Mouse (Mus musculus) neural tube, embryonic 15.5 days (tissue): ENCODE measurements around the gene B4galt5. TPM values are rescaled to one million over a fixed set of nuclear protein-coding genes. Genes with fewer than 3 reads are reported as not detected.

ENCODE experiments used
- ATAC-seq: fragments of 200-750 bp; cut with Nextera tagmentation; 2 replicates; pipeline ENCODE4 v1.8.0; 2017; ENCODE audit warnings: mild to moderate bottlenecking, moderate TSS enrichment, moderate library complexity; ENCODE audit not compliant: low FRiP score
- H3K27ac ChIP-seq: fragments of 300-500 bp; sonication (generic); replicated peaks from 2 replicates; pipeline ENCODE4 v1.5.1; 2015; ENCODE audit warnings: mild to moderate bottlenecking, inconsistent platforms
- H3K27me3 ChIP-seq: fragments of 300-500 bp; sonication (generic); replicated peaks from 2 replicates; pipeline ENCODE4 v1.6.1; 2015; ENCODE audit warnings: inconsistent platforms
- H3K36me3 ChIP-seq: fragments of 300-500 bp; sonication (generic); 2 replicates; pipeline ENCODE4 v1.6.1; 2015; ENCODE audit warnings: inconsistent platforms
- H3K4me1 ChIP-seq: fragments of 300-500 bp; sonication (generic); 2 replicates; pipeline ENCODE4 v1.6.1; 2015; ENCODE audit warnings: inconsistent platforms
- H3K4me2 ChIP-seq: fragments of 300-500 bp; sonication (generic); 2 replicates; pipeline ENCODE4 v1.6.1; 2015; ENCODE audit warnings: inconsistent platforms, mild to moderate bottlenecking, moderate library complexity
- H3K4me3 ChIP-seq: fragments of 300-500 bp; sonication (generic); replicated peaks from 2 replicates; pipeline ENCODE4 v1.5.1; 2015; ENCODE audit warnings: mild to moderate bottlenecking, inconsistent platforms
- H3K9ac ChIP-seq: fragments of 300-500 bp; sonication (generic); replicated peaks from 2 replicates; pipeline ENCODE4 v1.6.1; 2015; ENCODE audit warnings: mild to moderate bottlenecking, inconsistent platforms
- H3K9me3 ChIP-seq: fragments of 300-500 bp; sonication (generic); replicated peaks from 2 replicates; pipeline ENCODE4 v1.6.1; 2016; ENCODE audit warnings: inconsistent platforms
- WGBS: fragments of 180-500 bp; shearing (Covaris S2); methylation state at CpG from one replicate; pipeline ENCODE4 v1.1.7; 2015; ENCODE audit warnings: mixed read lengths; 5-methylcytosine and 5-hydroxymethylcytosine counted together
- polyA plus RNA-seq: library from polyadenylated mRNA; unstranded; fragments of >200 nt; fragmentation: Nextera tagmentation; extraction: Ambion mirVana; gene quantifications from 2 replicates; pipeline ENCODE4 v1.2.1, GENCODE M21; 2015

B4galt5 gene
- polyA plus RNA-seq, 1 experiment from 2014 or later, result 28.4 TPM

GRCm38 (mm10) chr2:167375688-167376087 is 26.7 kb upstream of the B4galt5 start:
- 89% methylated on average over 5 of the region's 5 CpGs for WGBS
- ATAC-seq, result no peak
- Histone ChIP-seq H3K27ac (no peak overlapping the region), H3K4me2 (no peak overlapping the region), H3K27me3 (0 out of 2 replicates have a peak, but pooled peaks cover 2% of the 10 kb centered on the region), H3K9ac (no peak overlapping the region), H3K4me1 (no peaks in the 10 kb centered on the region), H3K4me3 (no peak overlapping the region), H3K9me3 (no peaks in the 10 kb centered on the region), H3K36me3 (no peaks in the 10 kb centered on the region)

GRCm38 (mm10) chr2:167375135-167375534 is 26.2 kb upstream of the B4galt5 start:
- H3K4me3 ChIP-seq, result no peak overlapping the region
- no peaks in the 10 kb centered on the region for H3K36me3 ChIP-seq
- no peak overlapping the region for H3K27ac ChIP-seq
- no peak overlapping the region for H3K4me2 ChIP-seq
- no peaks in the 10 kb centered on the region for H3K9me3 ChIP-seq
- no peak overlapping the region for H3K9ac ChIP-seq
- WGBS, result 81% methylated on average over 9 of the region's 9 CpGs
- no peak for ATAC-seq
- H3K27me3 ChIP-seq, result 0 out of 2 replicates have a peak, but pooled peaks cover 2% of the 10 kb centered on the region
- no peaks in the 10 kb centered on the region for H3K4me1 ChIP-seq

GRCm38 (mm10) chr2:167374191-167374805 is 25.3 kb upstream of the B4galt5 start:
- 0 out of 2 replicates have a peak, but pooled peaks cover 2% of the 10 kb centered on the region for H3K27me3 ChIP-seq
- ATAC-seq, result no peak
- H3K4me2 ChIP-seq, result no peak overlapping the region
- H3K4me3 ChIP-seq, result no peak overlapping the region
- WGBS, result 93% methylated on average over 12 of the region's 12 CpGs
- H3K4me1 ChIP-seq, result no peaks in the 10 kb centered on the region
- no peak overlapping the region for H3K9ac ChIP-seq
- H3K9me3 ChIP-seq, result no peaks in the 10 kb centered on the region
- H3K36me3 ChIP-seq, result no peaks in the 10 kb centered on the region
- no peak overlapping the region for H3K27ac ChIP-seq

GRCm38 (mm10) chr2:167373266-167373665 is 24.3 kb upstream of the B4galt5 start:
- Histone ChIP-seq H3K4me2 (no peak overlapping the region), H3K4me3 (no peak overlapping the region), H3K9me3 (no peaks in the 10 kb centered on the region), H3K36me3 (no peaks in the 10 kb centered on the region), H3K9ac (no peak overlapping the region), H3K27me3 (no peaks in the 10 kb centered on the region), H3K27ac (no peak overlapping the region), H3K4me1 (no peaks in the 10 kb centered on the region)
- no peak for ATAC-seq
- WGBS, result 67% methylated on average over 5 of the region's 5 CpGs

- Histone ChIP-seq H3K27ac (no peak overlapping the region), H3K4me1 (no peaks in the 10 kb centered on the region), H3K9me3 (no peaks in the 10 kb centered on the region), H3K4me2 (no peak overlapping the region), H3K27me3 (no peaks in the 10 kb centered on the region), H3K9ac (no peak overlapping the region), H3K4me3 (no peak overlapping the region), H3K36me3 (no peaks in the 10 kb centered on the region)
- no peak for ATAC-seq
- WGBS, result 92% methylated on average over 2 of the region's 2 CpGs
These were observed 22.5 kb upstream of the B4galt5 start for GRCm38 (mm10) chr2:167371506-167371905.

GRCm38 (mm10) chr2:167368328-167368727 is 19.3 kb upstream of the B4galt5 start:
- Histone ChIP-seq H3K9me3 (no peaks in the 10 kb centered on the region), H3K27ac (no peak overlapping the region), H3K4me2 (no peak overlapping the region), H3K27me3 (no peaks in the 10 kb centered on the region), H3K4me1 (no peaks in the 10 kb centered on the region), H3K9ac (no peak overlapping the region), H3K36me3 (no peaks in the 10 kb centered on the region), H3K4me3 (no peak overlapping the region)
- 81% methylated on average over 7 of the region's 9 CpGs for WGBS
- ATAC-seq, result no peak

- no peak overlapping the region for H3K9ac ChIP-seq
- H3K36me3 ChIP-seq, result no peaks in the 10 kb centered on the region
- no peak overlapping the region for H3K4me2 ChIP-seq
- ATAC-seq, result no peak
- WGBS, result 75% methylated on average over 20 of the region's 20 CpGs
- no peaks in the 10 kb centered on the region for H3K27me3 ChIP-seq
- no peaks in the 10 kb centered on the region for H3K9me3 ChIP-seq
- H3K4me1 ChIP-seq, result no peaks in the 10 kb centered on the region
- no peak overlapping the region for H3K27ac ChIP-seq
- H3K4me3 ChIP-seq, result no peak overlapping the region
These were observed 18.8 kb upstream of the B4galt5 start for GRCm38 (mm10) chr2:167367777-167368281.

- Histone ChIP-seq H3K4me1 (no peaks in the 10 kb centered on the region), H3K4me2 (no peak overlapping the region), H3K9ac (no peak overlapping the region), H3K4me3 (no peak overlapping the region), H3K9me3 (no peaks in the 10 kb centered on the region), H3K27ac (no peak overlapping the region), H3K27me3 (no peaks in the 10 kb centered on the region), H3K36me3 (no peaks in the 10 kb centered on the region)
- no peak for ATAC-seq
- 53% methylated on average over 7 of the region's 7 CpGs for WGBS
These were observed 18.3 kb upstream of the B4galt5 start for GRCm38 (mm10) chr2:167367325-167367724.

- Histone ChIP-seq H3K4me1 (no peaks in the 10 kb centered on the region), H3K4me2 (no peak overlapping the region), H3K27ac (no peak overlapping the region), H3K36me3 (no peaks in the 10 kb centered on the region), H3K4me3 (no peak overlapping the region), H3K9me3 (no peaks in the 10 kb centered on the region), H3K27me3 (no peaks in the 10 kb centered on the region), H3K9ac (no peak overlapping the region)
- 100% methylated on average over 2 of the region's 2 CpGs for WGBS
- no peak for ATAC-seq
These were observed 16.1 kb upstream of the B4galt5 start for GRCm38 (mm10) chr2:167365063-167365462.

GRCm38 (mm10) chr2:167363272-167364045 is 14.5 kb upstream of the B4galt5 start:
- no peak overlapping the region for H3K4me3 ChIP-seq
- no peaks in the 10 kb centered on the region for H3K27me3 ChIP-seq
- H3K27ac ChIP-seq, result no peak overlapping the region
- WGBS, result 71% methylated on average over 9 of the region's 9 CpGs
- no peaks in the 10 kb centered on the region for H3K36me3 ChIP-seq
- no peaks in the 10 kb centered on the region for H3K9me3 ChIP-seq
- no peak for ATAC-seq
- H3K4me2 ChIP-seq, result no peak overlapping the region
- no peaks in the 10 kb centered on the region for H3K4me1 ChIP-seq
- H3K9ac ChIP-seq, result no peak overlapping the region

GRCm38 (mm10) chr2:167358499-167358898 is 9.5 kb upstream of the B4galt5 start:
- no peaks in the 10 kb centered on the region for H3K4me1 ChIP-seq
- H3K36me3 ChIP-seq, result no peaks in the 10 kb centered on the region
- no peaks in the 10 kb centered on the region for H3K9me3 ChIP-seq
- 86% methylated on average over 2 of the region's 2 CpGs for WGBS
- no peak overlapping the region for H3K27ac ChIP-seq
- H3K27me3 ChIP-seq, result no peaks in the 10 kb centered on the region
- H3K9ac ChIP-seq, result no peak overlapping the region
- no peak for ATAC-seq
- no peak overlapping the region for H3K4me2 ChIP-seq
- H3K4me3 ChIP-seq, result no peak overlapping the region

GRCm38 (mm10) chr2:167356885-167357284 is 7.9 kb upstream of the B4galt5 start:
- Histone ChIP-seq H3K4me3 (no peak overlapping the region), H3K36me3 (no peaks in the 10 kb centered on the region), H3K4me1 (0 out of 2 replicates have a peak, but pooled peaks cover 2% of the 10 kb centered on the region), H3K27ac (no peak overlapping the region), H3K27me3 (no peaks in the 10 kb centered on the region), H3K9me3 (no peaks in the 10 kb centered on the region), H3K9ac (no peak overlapping the region), H3K4me2 (no peak overlapping the region)
- no peak for ATAC-seq
